Mouse (Mus musculus) mammary gland, adult 2 months (tissue): ENCODE results near the gene Lce3b. TPM values are rescaled to one million over a fixed set of nuclear protein-coding genes. Genes with fewer than 3 reads are reported as not detected.

Experiments
- polyA plus RNA-seq: library from polyadenylated mRNA; depleted of rRNA; stranded (reverse); fragments of >200 nt; gene quantifications from 2 replicates; pipeline ENCODE4 v1.2.3, GENCODE M21; 2012; ENCODE audit warnings: low replicate concordance; rRNA removed

Gene Lce3b
- polyA plus RNA-seq, result not detected in 2 replicates

DNA sequence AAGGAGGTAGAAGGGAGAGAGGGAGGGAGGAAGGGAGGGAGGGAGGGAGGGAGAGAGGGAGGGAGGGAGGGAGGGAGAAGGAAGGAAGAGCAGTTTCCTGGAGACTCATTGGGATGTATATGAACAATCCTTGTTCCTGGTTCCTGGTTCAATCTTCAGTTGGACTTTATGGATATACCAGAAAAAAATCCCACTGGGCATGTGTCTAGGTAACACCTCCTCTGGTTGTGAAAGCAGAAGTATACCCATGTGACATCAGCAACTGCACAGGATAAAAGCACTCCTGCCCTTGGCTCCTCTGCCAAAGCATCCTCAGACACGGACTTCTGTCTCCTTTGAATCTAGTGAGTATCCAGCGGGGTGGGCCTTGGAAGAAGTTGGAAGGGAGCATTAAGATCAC lies at the start of gene Lce3b:
Gene Lce3b, plus strand, starts transcription at position 301 of the 400 bp plus-strand sequence.

DNA sequence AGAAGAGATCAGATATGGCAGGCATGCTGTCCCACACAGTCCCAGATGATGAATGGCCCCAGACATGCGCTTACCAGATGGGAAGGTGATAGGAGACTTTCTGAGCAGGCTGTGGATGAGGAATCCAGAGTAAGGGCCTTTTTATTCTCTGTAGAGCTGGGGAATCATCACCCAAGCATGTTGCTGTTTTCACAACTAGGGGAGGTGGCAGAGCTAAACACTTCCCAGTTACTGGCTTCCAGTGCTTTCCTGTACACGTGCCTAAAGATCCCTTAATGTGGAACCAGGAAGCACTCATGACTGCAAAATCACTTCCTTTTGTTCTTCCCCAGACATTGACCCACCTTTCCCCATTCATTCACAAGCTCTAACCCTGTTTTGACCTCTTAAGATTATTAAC lies 6.6 kb upstream of the Lce3b start, which contains the start of gene Lce3a:
Gene Lce3a, minus strand, starts transcription at position 101 of the 400 bp plus-strand sequence.

DNA sequence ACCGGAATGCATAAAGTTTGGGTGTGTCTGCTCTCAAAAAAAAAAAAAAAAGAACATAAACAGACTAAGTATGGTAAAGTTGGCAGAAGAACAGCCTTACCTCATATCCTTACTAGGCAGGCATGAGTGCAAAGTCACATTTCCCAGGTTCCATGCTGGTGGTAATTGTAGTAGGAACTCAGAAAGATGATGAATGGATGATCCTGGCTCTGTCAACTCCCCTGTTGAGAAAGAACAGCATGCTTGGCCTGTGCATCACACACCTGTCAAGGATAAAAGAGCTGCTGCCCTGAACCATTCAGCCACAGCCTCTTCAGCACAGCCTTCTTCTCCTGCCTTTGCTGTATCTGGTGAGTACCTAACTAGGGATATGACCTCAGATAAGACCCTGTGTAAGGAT lies 11.4 kb downstream of the Lce3b start, which contains the start of gene Lce3c:
Gene Lce3c, plus strand, starts transcription at position 301 of the 400 bp plus-strand sequence.

DNA sequence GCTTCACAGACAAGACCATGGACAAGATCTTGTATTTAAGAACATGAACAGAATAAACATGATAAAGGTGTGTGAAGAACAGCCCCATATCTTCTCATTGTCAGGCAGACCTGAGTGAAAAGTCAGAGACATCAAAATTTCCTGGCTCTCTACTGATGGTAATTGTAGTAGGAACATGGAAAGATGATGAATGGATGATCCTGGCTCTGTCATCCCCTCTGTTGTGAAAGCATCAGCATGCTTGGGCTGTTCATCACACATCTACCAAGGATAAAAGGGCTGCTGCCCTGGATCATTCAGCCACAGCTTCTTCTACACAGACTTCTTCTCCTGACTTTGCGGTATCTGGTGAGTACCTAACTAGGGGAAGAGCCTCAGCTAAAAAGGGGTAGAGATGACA lies 24.3 kb downstream of the Lce3b start, which contains the start of gene Lce3d:
Gene Lce3d, plus strand, starts transcription at position 301 of the 400 bp plus-strand sequence.

DNA sequence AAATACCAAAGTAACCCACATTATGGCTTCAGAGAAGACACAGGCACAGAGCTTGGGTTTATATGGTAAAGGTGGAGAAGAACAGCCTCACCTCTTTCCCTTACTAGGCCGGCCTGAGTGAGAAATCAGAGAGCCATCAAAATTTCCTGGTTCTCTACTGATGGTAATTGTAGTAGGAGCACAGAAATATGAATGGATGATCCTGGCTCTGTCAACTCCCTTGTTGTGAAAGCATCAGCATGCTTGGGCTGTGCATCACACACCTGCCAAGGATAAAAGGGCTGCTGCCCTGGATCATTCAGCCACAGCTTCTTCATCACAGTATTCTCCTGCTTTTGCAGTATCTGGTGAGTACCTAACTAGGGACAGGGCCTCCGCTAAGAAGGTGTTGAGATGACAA lies 34.0 kb downstream of the Lce3b start, which contains the start of gene Lce3e:
Gene Lce3e, plus strand, starts transcription at position 301 of the 400 bp plus-strand sequence.

Other genes starting within 250 kb of the Lce3b start
- gene Lce1d, start 245.8 kb upstream of the Lce3b start, polyA plus RNA-seq, result 0.31 and 3.0 TPM in 2 replicates
- 0.93 TPM in 1 of 2 replicates, not detected in the other for gene Lce1e, start 223.9 kb upstream of the Lce3b start, polyA plus RNA-seq
- 0.91 TPM in 1 of 2 replicates, not detected in the other for gene Lce1f, start 212.6 kb upstream of the Lce3b start, polyA plus RNA-seq
- gene Gm38119, start 193.9 kb upstream of the Lce3b start, polyA plus RNA-seq, result not detected in 2 replicates
- gene Lce1g, start 180.6 kb upstream of the Lce3b start, polyA plus RNA-seq, result not detected in 2 replicates
- 0.22 and 0.56 TPM in 2 replicates for gene Lce1h, start 167.9 kb upstream of the Lce3b start, polyA plus RNA-seq
- gene Lce1i, start 154.1 kb upstream of the Lce3b start, polyA plus RNA-seq, result 1.3 TPM in 1 of 2 replicates, not detected in the other
- gene Lce1j, start 142.5 kb upstream of the Lce3b start, polyA plus RNA-seq, result 0.95 TPM in 1 of 2 replicates, not detected in the other
- 0.76 TPM in 1 of 2 replicates, not detected in the other for gene Lce1k, start 125.1 kb upstream of the Lce3b start, polyA plus RNA-seq
- gene Kprp, start 105.7 kb upstream of the Lce3b start, polyA plus RNA-seq, result 0.30 and 3.9 TPM in 2 replicates
- 5.9 TPM in 1 of 2 replicates, not detected in the other for gene Lce1l, start 81.7 kb upstream of the Lce3b start, polyA plus RNA-seq
- 0.25 and 9.0 TPM in 2 replicates for gene 2310050C09Rik, start 62.8 kb upstream of the Lce3b start, polyA plus RNA-seq
- gene Lce3a, start 6.7 kb upstream of the Lce3b start, polyA plus RNA-seq, result not detected in 2 replicates
- not detected in 2 replicates for gene Lce3c, start 11.5 kb downstream of the Lce3b start, polyA plus RNA-seq
- gene Lce3d, start 24.4 kb downstream of the Lce3b start, polyA plus RNA-seq, result not detected in 2 replicates
- not detected in 2 replicates for gene Lce3e, start 34.1 kb downstream of the Lce3b start, polyA plus RNA-seq
- gene Lce3f, start 59.2 kb downstream of the Lce3b start, polyA plus RNA-seq, result 0.30 TPM in 1 of 2 replicates, not detected in the other
- gene Crct1, start 82.7 kb downstream of the Lce3b start, polyA plus RNA-seq, result 0.85 and 11.7 TPM in 2 replicates
- gene Lce1m, start 86.1 kb downstream of the Lce3b start, polyA plus RNA-seq, result 1.9 and 9.2 TPM in 2 replicates
- not detected in 2 replicates for gene Gm4858, start 135.8 kb downstream of the Lce3b start, polyA plus RNA-seq
- gene Crnn, start 211.8 kb downstream of the Lce3b start, polyA plus RNA-seq, result not detected in 2 replicates